Mouse (Mus musculus): Measurements from ENCODE around the gene Klk9.

Gene Klk9

GRCm38 (mm10) chr7:43797333-43797769 is 5.7 kb downstream of the Klk9 start, which contains the start of gene Klk8:
TSS of gene Klk8 (plus strand) at chr7:43797577.
- peak; percentile 17 for DNase-seq

- DNase-seq, result no peak
These were observed 6.3 kb downstream of the Klk9 start for GRCm38 (mm10) chr7:43797844-43798462.

GRCm38 (mm10) chr7:43799876-43800275 is 8.2 kb downstream of the Klk9 start:
- DNase-seq, result no peak

- DNase-seq, result no peak
These were observed 19.3 kb downstream of the Klk9 start, which contains the start of gene Klk7 for GRCm38 (mm10) chr7:43810994-43811393. TSS of gene Klk7 (plus strand) at chr7:43811294.

GRCm38 (mm10) chr7:43815211-43815610 is 23.5 kb downstream of the Klk9 start:
- DNase-seq, result no peak

- DNase-seq, result no peak
These were observed 25.1 kb downstream of the Klk9 start for GRCm38 (mm10) chr7:43816746-43817145.

- no peak for DNase-seq
These were observed 29.9 kb downstream of the Klk9 start for GRCm38 (mm10) chr7:43821581-43821980.

GRCm38 (mm10) chr7:43824199-43824598 is 32.5 kb downstream of the Klk9 start, which contains the start of gene Klk6:
TSS of gene Klk6 (plus strand) at chr7:43824499.
- no peak for DNase-seq

- no peak for DNase-seq
These were observed 34.4 kb downstream of the Klk9 start for GRCm38 (mm10) chr7:43826056-43826455.

- no peak for DNase-seq
These were observed 36.0 kb downstream of the Klk9 start for GRCm38 (mm10) chr7:43827706-43828105.

- DNase-seq, result no peak
These were observed 37.3 kb downstream of the Klk9 start for GRCm38 (mm10) chr7:43829006-43829405.

- DNase-seq, result no peak
These were observed 50.0 kb downstream of the Klk9 start, which contains the start of gene Klk5 for GRCm38 (mm10) chr7:43841701-43842100. TSS of gene Klk5 (plus strand) at chr7:43841971.

- DNase-seq, result no peak
These were observed 52.1 kb downstream of the Klk9 start for GRCm38 (mm10) chr7:43843801-43844200.
